Mouse (Mus musculus): Measurements from ENCODE around the gene Gm20388.

Gm20388 gene

DNA sequence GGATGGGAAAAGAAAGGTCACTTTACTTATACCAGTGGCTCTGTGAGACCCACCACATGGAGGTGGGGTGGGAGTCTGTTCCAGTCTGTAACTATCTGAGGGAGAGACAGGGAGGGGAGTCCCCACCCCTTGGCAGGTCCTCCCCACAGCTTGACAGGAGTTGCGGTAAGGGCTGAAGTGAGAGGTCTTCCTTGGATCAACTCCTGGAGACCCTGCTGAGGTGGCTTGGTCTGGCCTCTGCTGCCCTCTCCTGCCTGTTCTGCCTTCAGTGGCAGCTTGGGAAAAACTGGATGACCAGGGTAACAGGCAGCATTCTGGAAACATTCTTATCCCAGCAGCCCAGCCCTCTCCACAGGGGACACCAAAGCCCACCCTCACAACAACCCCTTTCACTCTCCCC, 1180.1 kb downstream of the Gm20388 start:
- no peak for DNase-seq

DNA sequence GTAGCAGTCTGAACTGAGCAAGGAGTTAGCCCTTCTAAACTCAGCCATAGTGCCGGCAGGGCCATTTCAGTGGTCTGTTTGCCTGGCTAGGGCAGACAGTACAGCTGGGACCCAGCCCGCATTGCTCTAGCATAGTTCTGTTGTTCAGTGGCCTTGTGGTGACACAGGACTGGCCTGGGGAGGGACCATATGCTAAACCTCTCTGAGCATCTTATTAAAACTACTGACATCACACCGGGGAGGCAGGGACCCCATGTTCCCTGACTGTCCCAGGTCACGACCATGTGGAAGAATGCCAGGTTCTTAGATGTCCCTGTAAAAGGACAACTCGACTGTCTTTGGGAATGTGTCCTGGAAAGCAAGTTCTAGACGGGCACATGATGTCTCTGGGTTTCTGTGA, 1181.5 kb downstream of the Gm20388 start:
- DNase-seq = no peak

DNA sequence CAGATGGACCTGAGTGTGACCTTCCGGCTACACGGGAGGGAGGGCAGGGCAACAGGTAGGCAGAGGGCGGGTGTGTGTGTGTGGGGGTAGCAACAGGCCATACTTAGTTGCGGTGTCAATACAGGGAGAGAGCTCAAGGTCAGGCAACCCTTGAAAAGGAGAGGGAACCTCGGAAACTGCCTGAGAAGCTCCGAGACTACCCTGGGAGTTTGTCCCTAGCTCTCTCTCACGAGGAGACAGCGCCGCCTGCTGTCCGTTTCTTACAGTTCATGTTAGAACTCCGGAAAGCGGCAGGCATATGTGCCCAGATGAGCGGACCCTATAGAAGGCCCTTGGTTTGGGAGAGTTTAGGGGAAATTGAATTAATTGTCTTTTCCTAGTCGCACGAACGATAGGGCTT, 1182.0 kb downstream of the Gm20388 start:
- DNase-seq = peak; percentile 88 to 95

DNA sequence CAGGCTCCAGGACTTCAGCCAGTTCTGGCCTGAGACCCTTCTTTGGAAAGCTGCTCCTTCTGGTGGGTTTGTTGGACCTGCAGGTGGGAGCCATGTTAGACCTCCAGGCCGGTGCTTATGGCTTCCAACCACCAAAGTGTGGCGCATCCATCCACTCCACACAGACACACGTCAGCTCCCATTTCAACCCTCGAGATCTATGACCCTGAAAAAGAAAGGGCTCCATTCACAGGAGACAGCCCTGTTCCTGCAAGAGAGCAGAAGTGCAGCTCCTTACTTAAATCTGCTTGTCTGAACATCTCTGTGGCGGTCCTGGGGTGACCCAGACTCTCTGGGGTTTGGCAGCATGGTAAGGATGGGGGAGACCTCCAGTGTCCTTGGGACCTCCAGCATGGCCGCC, 1182.9 kb downstream of the Gm20388 start:
- DNase-seq = no peak

DNA sequence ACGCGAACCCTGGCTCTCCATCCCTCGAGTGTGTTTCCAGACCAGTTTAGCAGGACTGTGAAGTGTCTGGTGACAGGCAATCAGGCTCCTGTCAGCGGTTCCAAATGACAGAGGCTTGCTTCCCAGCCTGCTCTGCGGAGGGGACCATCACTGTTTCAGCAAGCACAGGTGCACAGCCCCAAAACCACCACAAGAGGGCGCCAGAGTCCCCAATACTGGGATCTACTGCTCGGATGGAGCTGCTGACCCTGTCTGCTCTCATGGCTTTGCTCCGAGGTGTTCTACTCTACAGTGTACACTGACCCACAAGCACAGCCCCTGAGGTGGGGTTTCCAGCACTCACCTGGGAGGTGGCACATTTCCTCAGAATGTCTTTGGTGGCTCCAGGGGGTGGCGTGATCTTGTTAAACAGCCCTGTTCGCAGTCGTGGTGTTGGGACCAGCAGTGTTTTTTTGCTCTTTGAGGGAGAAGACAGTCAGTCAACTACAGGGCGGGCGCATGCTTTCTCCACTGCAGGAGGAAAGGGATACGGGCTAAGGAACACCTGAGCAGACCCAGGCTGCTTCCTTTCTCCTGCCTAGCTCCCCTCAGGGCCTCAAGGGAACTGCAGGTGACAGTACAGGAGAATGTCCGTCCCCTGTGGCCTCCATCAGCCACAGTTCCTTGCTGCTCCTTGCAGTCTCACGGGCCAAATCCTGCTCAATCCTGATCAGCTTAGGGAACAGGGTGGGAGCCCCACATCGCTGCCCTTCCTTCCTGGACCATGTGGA, 1193.6 kb downstream of the Gm20388 start:
- DNase-seq = peak; percentile 85 to 93

DNA sequence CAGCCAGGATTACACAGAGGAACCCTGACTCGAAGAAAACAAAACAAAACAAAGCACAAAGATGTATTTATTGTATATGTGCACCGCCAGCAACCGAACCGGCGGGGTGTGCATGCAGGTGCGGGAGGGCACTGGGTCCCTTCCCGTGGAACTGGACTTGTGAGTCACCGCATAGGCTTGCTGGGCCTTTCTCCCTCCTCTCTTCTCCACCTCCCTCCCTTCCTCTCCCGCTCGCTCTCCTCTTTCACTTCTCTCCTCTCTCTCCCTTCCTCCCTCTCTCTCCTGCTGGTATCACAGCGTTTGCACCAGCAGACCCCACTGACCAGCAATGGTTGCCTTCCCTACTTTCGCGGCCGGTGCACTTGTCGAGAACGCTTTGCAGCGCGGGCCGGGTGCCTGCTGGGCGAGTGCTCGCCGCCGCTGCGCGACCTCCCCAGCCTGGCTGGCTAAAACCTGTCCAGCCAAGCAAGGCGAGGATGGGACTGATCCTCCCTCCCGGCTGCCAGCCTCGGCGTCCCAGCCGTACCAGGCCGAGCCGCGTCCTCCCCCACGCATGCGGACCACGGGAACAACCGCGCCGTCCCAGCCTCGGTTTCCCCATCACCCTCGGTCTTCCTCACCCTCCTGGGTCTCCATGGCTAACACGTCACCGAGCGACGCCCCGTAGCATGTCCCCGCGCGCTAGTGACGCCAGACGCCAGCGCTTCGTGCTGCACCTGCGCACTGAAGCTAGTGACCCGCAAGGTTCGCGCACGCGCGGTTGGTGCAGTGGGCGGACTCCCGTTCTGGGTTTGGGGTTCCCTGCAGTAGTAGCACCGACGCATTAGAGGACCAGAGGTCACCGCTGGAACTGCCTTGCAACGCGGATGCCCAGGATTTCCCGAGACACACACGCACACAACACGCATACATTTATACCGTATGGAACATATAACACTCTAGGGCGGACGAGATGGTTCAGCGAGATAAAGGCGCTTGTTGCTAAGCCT, 1197.3 kb downstream of the Gm20388 start, which contains the start of gene Mthfsd:
TSS of gene Mthfsd (minus strand) at position 725 of the 989 bp plus-strand sequence.
- peak; percentile 99 for DNase-seq

DNA sequence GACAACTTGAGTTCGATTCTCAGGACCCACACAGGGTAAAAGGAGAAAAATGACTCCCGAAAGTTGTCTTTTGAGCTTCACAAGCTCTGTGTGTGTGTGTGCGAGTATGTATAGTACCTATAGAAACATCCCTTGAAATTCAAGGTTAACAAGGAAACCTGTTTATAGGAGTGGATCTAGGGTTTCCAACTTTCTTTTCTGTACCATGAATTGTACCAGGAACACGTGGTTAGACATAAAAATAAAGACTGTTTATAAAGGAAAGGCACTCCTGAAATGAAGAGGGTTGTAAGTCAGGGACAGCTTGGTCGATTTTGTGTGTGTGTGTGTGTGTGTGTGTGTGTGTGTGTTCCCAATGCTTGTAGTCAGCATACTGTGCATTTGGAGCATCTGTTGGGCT, 1198.0 kb downstream of the Gm20388 start:
- no peak for DNase-seq

DNA sequence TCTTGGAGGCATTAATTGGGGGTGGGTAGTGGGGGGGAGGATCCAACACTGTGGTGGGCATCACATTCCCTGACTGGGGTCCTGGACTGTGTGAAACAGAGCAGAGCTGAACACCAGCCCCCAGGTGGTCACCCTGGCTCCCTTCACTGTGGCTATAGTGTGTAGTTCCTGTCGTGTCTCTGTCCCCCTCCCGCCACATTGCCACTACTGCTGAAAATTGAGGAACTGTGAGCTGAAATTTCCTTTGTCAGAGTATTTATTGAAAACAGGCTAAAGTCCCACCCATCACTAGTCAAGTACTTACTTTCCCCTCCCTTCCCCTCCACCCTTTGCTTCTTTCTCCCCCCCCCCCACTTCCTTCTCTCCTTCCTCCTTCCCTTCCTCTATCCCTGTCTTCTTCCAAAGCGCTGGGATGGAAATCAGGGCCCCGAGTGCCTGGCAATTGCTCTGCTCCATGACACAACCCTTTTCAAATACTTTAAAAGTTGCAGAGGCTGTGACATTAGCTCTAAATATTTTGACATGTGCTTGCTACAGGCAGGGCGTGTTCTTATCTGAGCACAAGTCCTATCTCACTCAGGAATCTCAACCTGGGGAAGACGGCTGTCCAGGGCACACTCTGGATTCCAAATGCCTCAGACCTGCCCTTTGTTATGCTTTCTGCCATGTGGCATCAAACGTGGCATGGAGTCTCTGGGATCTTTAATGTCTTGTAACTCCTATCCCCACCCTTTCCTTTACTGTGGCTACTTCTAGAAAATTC, 1200.7 kb downstream of the Gm20388 start:
- DNase-seq = no peak

DNA sequence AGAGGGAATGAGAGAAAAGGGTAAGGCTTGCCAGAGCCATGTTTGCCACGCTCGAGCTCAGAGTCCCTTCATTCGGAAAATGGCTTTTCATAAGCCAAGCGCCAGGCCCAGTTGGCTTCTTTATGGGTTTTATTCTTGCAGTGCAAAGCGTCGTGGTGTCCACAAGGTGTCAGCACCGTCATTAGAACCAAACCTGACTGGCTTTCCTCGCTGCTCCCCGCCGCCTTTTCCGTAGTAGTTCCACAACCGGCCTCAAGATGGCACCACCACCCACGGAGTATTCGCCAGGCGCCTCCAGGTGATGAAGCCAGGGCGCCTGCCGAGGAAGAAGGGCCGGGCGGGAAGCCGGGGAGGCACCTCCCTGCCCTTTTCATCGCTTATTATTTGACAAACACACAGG, 1202.6 kb downstream of the Gm20388 start:
- DNase-seq = peak; percentile 99

DNA sequence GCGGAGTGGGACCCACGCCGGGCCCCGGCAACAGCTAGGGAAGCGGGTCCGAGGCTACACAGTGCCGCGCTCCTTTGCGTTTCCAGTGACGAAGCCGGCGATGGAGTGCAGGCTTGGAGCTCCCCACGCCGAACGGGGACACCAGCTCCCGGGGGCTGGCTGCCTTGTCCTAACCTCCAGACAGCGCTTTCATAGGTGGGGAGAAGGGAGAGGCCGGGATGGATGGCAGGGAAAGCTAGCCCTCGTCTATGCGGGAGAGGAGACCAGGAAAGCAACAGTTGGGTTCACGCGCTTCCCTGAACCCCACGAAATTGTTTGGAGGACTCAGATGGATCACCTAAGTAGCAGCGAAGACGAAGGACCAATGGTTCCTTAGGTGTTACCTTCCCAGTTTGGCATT, 1204.5 kb downstream of the Gm20388 start:
- peak in 1 of 2 experiments; percentile 27 for DNase-seq

DNA sequence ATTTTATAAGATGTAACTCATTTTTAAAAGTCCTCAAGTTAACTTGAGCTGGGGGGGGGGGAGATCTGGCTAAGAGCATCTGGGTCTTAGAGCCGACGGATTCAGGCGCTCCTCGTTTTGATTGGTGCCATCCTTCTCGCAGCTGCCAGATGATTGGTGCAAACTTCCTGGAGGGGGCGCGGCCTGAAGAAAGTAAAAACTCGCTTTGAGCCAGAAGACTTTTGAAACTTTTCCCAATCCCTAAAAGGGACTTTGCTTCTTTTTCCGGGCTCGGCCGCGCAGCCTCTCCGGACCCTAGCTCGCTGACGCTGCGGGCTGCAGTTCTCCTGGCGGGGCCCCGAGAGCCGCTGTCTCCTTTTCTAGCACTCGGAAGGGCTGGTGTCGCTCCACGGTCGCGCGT, 1205.3 kb downstream of the Gm20388 start, which contains the start of gene Foxc2:
TSS of gene Foxc2 (plus strand) at position 224 of the 400 bp plus-strand sequence.
- peak; percentile 32 to 50 for DNase-seq

DNA sequence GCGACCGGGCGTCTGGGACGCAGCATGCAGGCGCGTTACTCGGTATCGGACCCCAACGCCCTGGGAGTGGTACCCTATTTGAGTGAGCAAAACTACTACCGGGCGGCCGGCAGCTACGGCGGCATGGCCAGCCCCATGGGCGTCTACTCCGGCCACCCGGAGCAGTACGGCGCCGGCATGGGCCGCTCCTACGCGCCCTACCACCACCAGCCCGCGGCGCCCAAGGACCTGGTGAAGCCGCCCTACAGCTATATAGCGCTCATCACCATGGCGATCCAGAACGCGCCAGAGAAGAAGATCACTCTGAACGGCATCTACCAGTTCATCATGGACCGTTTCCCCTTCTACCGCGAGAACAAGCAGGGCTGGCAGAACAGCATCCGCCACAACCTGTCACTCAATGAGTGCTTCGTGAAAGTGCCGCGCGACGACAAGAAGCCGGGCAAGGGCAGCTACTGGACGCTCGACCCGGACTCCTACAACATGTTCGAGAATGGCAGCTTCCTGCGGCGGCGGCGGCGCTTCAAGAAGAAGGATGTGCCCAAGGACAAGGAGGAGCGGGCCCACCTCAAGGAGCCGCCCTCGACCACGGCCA, 1206.0 kb downstream of the Gm20388 start:
- DNase-seq = peak in 1 of 2 experiments; percentile 16

DNA sequence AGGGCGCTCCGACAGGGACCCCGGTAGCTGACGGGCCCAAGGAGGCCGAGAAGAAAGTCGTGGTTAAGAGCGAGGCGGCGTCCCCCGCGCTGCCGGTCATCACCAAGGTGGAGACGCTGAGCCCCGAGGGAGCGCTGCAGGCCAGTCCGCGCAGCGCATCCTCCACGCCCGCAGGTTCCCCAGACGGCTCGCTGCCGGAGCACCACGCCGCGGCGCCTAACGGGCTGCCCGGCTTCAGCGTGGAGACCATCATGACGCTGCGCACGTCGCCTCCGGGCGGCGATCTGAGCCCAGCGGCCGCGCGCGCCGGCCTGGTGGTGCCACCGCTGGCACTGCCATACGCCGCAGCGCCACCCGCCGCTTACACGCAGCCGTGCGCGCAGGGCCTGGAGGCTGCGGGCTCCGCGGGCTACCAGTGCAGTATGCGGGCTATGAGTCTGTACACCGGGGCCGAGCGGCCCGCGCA, 1206.6 kb downstream of the Gm20388 start:
- DNase-seq = no peak

DNA sequence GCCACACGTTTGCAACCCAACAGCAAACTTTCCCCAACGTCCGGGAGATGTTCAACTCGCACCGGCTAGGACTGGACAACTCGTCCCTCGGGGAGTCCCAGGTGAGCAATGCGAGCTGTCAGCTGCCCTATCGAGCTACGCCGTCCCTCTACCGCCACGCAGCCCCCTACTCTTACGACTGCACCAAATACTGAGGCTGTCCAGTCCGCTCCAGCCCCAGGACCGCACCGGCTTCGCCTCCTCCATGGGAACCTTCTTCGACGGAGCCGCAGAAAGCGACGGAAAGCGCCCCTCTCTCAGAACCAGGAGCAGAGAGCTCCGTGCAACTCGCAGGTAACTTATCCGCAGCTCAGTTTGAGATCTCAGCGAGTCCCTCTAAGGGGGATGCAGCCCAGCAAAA, 1207.3 kb downstream of the Gm20388 start:
- DNase-seq = peak in 1 of 2 experiments; percentile 26

DNA sequence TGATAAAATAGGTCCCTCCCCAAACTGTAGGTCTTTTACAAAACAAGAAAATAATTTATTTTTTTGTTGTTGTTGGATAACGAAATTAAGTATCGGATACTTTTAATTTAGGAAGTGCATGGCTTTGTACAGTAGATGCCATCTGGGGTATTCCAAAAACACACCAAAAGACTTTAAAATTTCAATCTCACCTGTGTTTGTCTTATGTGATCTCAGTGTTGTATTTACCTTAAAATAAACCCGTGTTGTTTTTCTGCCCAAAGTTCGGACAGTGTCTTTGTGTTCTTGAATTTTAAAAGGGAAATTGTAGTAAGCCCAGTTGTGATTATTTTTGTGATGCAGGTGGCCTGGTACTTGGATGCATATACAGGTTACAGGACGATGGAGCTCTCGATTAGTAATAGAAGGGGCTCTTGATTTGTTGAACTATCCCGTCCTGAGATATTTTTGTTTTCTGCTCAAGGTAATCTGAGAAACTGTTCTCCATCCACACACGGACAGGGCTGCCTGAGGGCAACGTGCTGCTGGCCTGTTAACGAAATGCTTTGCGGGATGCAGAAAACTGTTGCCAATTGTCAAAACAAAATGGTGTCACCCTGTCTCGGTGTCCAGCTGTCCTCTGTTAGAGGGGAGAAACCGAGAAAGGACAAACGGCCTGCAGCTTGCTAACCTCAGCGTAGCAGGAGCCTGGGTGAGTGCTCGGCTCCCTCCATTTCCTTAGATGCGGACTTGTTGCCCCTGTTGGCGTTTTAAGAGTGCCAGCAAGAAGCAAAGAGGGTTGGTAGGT, 1208.2 kb downstream of the Gm20388 start:
- DNase-seq = peak in 1 of 2 experiments; percentile 16

DNA sequence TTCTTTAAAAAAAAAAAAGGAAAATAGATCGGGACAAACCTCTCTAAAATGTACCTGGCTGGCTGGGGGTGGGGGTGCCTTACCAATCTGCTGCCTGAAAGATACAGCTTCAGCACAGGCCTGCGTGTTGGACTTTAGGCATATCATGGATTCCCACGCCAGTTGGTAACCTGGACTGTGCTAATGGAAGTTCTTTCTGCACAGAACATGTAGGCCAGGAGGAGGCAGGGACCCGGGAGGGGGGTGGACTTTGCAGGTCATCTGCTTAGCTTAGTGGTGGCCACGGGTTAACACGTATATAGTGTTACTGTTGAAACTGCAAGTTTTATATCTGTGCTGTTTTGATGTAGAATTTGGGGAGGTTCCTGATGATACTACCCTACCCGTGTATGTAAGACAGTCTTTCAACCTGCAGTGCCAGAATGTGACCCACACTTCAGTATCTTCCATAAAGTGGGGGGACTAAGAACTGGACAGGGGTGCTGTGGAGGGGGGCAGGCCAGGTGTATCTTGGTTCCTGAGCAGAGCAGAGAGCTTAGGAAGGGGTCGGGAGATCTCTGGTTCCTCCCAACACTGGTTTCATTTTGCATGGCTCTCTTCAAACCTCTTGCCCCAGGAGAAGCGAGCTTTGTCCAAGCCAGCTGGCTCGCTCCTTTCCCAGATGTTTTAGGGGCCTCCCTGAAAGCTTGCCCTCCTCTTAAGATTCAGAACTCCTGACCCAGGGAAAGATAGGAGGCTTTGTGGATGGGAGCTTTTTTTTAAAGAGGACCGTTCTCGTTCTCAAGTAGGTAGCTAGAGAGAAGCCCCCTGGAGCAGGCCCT, 1209.2 kb downstream of the Gm20388 start:
- no peak for DNase-seq

DNA sequence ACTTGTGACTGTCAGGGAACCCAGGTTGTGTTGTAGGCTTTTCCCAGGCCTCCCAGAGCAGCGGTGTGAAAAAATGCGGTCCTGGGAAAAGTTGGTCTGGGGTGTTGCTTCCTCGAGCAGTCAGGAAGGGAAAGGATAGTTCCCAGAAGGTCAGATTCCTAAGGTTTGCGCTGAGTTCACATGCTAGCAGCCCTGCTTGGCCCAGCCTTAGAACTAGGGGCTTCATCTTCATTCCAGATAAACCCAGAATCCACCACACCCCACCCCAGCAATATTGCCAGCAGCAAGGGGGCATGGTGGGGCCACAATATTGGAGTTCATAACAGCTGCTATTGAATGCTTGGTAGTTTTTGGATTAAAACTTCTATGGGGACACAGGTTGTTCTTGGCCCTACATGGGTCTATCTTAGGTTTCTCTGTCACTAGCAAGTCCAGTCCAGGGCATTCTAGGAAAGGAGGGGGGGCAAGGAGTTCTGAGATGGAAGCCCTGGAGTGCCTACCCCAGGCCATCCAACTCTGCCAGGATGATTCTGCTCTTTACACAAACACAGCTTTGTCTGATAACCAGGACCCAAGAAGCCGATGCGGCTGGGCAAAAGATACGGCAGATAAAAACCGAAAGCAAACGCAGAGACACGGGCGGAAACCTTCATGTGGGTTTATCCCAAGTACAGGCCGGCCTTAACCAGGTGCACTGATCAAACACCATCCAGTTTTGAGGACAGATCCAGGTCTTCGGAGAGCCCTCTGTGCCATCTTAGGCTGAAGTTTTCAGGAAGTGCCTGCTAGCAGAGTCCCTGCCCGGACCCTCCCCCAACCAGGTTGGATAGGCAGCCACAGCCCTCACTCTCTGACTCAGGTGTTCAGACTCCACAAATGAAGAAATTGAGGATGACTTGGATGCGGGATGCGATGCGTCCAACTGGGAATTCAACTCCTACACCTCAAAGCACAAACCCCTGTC, 1210.1 kb downstream of the Gm20388 start:
- DNase-seq = no peak

DNA sequence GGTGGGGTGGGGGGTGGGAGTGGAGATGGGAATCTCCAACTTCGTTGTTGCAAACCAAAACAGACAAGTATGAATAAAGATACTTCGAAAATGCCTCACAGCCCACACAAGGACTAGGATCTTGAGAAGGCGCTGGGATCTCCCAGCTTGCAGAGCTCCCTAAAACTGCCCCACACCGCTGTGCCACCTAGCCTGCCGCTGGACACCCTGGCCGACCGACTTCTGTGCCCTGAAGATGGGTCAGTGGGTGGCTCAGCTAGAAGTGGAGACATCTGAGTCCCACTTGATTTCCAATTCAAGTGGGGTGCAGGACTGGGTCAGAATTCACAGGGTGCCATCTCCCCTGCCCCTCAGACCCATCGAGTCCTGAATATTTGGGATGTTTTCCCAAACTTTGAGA, 1211.1 kb downstream of the Gm20388 start:
- no peak for DNase-seq

DNA sequence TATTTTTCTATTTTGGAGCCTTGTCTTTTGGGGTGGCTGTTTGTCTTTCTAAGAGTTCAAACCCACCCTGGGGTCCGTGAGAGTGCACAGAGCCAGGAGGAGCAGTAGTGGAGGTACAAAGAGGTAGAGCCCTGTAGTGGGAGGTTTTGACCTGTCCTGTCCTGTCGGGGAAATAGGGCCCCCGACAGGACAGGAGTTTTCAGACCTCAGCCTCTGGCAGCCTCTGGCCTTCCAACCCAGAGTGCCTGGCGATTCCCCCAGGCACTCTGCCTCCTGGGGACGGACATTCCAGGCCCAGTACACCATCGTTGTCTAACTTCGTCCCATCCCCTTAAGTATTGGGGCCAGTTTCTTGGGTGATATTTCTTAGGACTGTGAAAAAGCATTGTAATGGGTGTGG, 1211.7 kb downstream of the Gm20388 start:
- no peak for DNase-seq
